Mouse (Mus musculus): Measurements from ENCODE around the gene Ablim1.

- TF ChIP-seq CTCF (IDR thresholded peaks at IDR 0.05; ENCODE audit: insufficient read depth, low read depth, low read length) (no peak), POLR2A (IDR thresholded peaks at IDR 0.05; ENCODE audit: insufficient read depth, low read depth, low read length) (no peak)
Observed at GRCm38 (mm10) chr19:57355451-57356251, 40.9 kb upstream of the Ablim1 start.
